Mouse (Mus musculus) megakaryocyte, adult 5-6 weeks (primary cell): ENCODE results near the gene Bicc1. TPM values are rescaled to one million over a fixed set of nuclear protein-coding genes. Genes with fewer than 3 reads are reported as not detected.

Experiments
- ATAC-seq: 2 replicates; pipeline ENCODE4 v1.8.0; 2016; ENCODE audit warnings: mild to moderate bottlenecking, inconsistent platforms; ENCODE audit not compliant: poor library complexity, severe bottlenecking
- total RNA-seq, 2 experiments: library from RNA; stranded (forward) in 1 of 2; stranded (reverse) in 1 of 2; fragments of 153-499, 151-499 nt in 1 of 2; fragments of 221-1000, 200-1000 nt in 1 of 2; gene quantifications; 2 replicates each; pipeline versions ENCODE4 v1.2.3 to v1.2.4; 2015 to 2017

Bicc1 gene
- total RNA-seq, 2 experiments from 2014 or later = not detected

DNA sequence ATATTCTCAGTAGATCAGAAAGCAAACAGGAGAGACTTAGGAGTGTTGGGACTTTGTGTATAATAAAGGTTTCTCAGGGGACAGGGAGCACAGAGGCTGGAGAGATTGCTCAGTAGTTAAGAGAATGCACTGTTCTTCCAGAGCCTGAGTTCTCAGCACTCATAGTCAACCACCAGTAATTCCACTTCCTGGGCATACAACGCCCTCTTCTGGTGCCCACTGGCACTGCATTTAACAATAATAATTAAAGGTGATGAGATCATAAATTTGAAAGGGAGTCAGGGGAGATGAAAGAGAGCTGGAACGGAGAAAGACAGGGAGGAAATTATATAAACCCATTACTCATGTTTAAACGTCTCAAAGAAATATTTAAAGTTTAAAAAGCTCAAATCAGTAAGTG, 35.5 kb downstream of the Bicc1 start:
- no peak for ATAC-seq

DNA sequence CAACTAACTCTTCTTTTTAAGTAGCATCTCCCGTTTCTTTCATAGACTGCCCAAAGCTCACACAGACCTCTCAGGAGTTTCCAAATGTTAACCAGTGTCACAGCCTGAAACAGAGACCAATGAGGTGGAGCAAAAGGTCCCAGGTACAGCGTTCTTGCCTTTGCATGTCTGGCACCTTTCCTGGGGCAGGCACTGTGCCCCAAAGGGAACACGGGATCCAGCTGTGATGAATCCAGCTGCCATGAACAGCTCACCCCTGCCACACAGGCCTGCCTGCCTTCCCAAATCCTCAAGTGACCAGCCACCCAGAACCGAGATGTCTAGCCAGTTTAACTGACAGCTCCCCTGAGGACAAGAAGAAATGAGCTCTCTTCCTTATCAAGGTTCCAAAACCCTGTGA, 36.1 kb downstream of the Bicc1 start:
- ATAC-seq = no peak

DNA sequence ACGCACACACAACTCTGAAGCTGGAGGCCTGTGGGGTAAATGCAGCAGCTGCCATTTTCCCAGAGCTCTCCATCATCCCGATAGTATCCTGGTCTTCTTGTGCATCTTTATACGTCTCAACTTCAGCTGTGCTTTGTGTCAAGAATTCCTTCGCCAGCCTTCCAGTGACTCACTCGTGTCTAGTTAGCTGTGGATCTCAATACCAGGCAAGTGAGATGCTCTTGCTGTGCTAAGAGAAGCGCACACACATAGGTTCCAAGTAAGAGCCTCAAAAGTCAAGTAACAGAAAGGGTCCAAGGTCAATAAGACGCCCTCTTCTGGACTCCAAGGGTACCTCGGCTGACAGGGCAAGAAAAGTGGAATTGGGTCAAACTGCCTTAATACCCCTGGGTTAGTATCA, 37.0 kb downstream of the Bicc1 start:
- no peak for ATAC-seq

DNA sequence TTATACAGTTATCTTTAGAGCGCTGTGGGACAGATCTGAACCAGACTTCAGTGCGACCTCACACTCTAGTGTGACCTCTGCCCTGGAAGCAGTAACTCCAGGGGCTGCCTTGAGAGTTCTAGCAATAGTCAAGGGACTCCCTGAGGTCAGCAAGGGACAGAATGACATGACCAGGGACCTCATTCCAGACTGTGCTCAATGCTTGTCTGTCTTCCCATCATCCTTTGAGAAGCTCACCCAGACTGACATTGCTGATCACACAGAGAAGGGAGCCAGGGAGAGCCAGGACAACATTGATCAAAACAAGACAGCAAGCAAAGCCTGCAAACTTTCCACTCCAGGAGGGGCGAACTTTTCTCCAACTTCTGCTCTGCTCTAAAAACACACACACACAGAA, 38.7 kb downstream of the Bicc1 start:
- ATAC-seq = no peak

DNA sequence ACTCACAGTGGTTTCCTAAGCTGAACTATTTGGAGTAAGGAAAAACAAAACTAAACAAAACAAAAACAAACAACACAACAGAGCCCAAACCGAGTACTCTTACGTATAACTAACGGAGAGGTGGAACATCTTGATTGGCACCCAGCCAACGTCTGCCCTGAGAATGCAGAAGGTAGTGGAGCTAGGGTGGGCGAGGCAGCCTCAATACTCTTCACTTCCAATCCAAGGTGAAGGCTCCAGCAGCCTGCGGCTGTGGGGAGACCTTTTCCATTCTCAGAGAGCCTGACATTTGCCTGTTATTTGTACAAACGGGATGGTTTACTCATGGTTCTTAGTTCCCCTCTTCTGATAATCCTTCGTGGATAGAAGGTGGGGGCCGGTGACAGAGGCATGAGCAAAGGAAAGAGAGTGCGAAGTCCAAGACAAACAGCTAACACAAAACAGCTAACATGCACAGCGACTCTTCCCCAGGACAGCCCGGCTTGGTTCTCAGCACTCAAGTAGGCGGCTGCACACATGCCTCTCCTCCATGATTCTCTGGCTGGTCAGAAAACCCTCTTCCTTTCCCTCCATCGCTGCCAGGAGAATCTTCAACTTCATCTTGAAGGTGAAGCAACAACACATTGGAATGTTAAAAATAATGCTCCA, 39.3 kb downstream of the Bicc1 start:
- ATAC-seq = no peak

DNA sequence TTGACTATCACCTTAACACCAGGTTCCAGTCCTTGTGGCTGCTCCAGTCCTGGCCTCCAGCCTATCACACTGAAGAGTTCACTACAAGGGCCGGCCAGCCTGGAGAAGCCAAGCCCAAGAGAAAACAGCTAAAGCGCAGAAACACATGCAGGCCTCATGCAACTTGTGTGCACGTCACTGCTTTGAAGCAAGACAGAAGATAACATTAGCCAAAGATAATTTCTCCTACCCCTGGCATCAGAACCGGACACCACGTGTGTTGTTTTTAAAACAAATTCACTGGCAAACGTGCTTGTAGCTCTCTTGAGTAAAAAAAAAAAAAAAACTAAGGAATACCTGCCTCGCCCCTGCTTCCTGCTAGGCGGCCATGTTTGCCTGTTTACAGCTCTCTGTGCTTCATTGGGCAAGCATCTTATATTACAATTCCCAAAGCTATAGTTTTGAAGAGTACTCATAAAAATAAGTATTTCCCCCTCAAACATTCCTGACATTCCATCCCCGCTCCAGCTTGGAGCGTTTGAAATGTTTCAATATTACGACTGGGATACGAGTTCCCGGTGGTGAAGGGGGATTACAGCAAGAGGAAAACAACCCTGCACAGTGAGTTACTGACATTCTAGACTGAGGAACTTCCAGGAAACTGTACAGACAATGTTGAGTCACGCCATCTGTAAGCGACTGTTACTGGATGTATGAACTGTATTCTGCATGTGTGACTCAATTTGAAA, 40.2 kb downstream of the Bicc1 start:
- no peak for ATAC-seq

DNA sequence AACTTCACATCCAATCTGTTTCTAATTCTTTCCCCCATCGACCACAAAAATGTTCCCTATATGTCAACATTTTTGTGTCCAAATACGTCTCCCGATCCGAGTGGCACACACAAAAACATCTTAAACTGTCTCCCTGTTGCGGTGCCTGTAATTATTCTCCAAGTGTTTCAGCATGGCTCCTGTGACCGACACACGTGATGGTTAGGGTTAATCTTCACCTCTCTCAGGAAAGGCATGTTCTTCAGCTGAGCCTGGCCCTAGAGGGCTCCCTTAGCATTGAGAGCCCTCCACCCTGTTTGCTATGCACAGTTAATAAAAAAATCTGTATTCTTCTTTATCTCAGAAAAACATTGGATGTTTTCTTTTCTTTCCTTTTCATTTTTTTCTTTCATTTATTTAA, 41.7 kb downstream of the Bicc1 start:
- ATAC-seq = no peak

DNA sequence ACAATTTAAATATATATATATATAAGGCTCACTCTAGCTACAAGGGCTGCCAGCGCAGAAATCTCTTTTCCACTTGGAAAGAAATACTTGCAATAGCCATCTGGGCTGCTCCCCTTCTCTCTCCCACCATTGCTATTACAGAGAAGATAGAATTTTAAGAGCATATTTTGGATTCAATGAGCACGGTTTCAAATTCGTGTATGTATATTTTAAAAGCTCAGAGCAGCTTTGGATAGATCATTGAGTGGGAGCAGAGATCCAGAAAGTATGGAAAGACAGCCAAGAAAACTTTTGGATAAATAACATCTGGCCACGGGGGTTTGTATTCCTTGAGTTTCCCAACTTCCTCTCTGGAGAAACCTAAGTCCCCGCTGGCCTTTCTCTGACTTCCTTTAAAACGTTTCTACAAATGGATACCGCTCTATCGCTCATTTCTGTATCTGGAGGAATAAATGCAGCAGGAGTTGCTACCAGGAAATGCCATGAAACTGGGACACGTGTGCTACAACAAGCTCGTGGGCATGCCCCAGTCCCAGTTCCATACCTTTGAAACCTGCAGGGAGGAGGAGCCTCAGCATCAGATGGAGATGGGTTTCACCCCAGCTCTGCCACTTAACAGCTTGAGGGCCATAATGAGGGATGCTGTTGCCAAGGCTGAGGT, 45.1 kb downstream of the Bicc1 start:
- ATAC-seq = no peak

DNA sequence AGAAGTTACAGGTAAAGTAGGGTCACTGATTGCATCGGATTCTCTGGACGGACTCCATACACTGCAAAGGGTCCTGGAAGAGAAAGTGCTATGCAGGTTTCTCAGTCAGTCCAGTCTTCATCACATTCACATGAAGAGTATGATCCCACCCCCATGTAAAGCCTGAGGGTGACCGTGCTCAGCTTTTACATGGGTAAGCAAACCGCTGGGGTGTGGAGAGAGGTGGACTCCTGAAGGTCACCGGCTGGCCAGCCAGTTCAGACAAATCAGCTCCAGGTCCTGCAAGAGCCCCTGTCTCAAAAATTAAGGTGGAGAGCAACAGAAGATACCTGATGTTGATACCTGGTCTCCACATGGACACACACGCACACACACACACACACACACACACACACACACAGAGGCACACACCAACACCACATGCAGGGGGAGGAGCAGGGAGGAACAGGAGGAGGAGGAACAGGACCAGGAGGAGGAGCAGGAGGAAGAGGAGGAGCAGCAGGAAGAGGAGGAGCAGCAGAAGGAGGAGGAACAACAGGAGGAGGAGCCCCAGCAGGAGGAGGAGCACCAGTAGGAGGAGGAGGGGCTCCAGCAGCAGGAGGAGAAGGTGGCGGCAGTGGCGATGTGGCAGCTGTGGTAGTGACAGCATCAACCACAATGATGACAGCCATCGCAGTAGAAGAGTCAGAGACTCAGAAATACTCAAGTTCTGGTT, 52.9 kb downstream of the Bicc1 start:
- no peak for ATAC-seq

DNA sequence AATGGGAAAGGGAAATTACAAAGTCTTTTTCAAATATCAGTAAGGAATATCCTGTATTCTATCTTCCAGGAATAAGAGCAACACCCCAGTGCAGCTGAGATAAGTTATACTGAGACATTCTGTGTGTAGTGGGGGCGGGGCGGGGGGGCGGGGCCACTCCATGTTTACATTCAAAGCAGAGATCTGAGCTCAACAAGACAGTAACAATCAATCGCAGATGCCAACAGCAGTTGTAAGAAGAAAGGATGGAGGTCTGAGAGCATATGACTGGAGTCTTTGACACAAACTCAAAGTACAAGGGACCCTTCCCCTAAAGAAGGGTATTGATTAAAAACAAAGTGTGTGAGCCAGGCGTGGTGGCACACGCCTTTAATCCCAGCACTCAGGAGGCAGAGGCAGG, 54.7 kb downstream of the Bicc1 start:
- ATAC-seq = no peak

DNA sequence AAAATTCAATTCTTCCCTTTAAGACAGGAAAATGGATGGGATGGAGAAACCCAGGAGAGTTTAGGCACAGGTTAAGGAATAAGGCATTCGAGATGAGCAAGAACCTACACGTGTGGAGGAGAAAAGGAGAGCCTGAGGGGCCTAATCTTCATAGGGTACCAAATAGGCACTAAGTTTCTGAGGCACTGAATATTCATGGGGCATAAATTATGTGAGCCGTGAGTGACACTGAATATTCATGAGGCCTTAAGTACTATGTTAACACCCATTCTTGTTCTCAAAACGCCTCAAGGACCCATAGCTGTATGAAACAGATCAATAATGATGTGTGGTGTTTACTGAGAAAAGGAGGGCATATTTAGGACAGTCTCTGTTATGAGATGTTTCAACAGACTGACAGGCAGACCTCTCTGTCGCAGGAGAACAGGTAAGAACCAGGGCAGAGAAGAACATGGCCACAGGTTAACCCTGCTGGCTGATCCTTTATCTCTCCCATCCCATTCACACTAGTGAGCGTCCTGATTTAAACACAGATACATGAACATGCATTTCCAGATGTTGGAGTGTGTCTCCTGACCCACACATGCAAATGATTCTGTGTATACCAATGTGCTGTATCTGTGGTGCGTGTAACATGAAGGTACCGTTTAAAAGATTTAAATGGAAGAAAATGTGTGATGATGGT, 58.5 kb downstream of the Bicc1 start:
- no peak for ATAC-seq

DNA sequence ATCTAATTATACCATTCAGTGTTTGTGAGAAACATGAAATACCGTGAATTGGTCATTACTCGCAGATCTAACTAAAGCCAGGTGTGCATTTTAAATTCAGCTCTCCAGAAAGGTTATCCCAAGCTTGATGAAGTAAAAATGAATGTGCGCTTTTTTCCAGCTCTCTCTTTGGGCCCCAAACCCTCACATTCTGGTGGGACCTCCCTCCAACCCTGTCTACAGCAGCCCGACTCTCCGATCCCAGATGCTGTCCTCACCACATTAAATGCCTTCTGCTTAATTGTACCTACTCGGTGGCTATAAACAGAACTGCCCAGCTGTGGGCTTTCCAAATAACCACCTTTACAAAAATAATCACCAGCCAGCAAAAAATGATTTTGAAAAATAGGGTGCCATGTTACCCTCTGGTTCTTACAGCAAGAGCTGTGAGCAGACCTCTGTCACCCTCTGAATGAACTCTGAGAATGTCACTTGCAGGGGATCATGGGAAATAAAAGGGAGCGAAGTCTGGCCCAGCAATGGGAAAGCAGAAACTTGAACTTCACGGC, 64.7 kb downstream of the Bicc1 start:
- ATAC-seq = no peak

DNA sequence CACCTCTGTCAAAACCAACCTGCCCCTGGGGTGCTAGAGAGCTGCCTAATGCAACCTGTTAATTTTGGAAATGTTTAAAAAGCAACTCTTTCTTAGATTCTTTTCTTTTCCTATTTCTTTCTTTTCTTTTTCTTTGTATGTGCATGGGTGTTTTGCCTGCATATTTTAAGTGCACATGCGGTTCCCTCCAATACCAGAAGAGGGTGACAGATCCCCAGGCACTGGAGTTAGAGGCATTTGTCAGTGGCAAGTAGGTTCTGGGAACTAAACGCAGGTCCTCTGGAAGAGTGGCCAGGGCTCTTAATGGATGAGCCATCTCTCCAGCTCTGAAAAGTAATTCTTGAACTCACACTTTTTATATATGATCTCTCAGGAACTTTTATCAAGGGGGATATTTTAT, 66.2 kb downstream of the Bicc1 start:
- no peak for ATAC-seq

DNA sequence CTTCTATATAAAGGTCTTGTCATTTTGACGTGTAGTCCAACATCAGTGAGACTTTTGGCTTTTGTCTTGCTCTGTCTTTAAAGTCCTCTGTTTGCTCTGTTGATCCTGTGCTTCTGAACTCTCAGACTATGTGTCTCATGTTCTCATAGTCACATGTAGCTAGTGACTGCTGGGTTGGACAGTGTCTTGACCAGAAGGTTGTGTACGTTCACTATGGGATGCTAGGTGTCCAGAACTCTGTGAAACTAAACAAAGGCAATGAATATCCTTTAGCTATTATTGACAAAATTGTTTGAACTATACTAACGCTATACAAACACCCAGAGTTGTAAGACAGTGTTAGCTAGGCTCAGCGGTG, 72.2 kb downstream of the Bicc1 start:
- no peak for ATAC-seq

DNA sequence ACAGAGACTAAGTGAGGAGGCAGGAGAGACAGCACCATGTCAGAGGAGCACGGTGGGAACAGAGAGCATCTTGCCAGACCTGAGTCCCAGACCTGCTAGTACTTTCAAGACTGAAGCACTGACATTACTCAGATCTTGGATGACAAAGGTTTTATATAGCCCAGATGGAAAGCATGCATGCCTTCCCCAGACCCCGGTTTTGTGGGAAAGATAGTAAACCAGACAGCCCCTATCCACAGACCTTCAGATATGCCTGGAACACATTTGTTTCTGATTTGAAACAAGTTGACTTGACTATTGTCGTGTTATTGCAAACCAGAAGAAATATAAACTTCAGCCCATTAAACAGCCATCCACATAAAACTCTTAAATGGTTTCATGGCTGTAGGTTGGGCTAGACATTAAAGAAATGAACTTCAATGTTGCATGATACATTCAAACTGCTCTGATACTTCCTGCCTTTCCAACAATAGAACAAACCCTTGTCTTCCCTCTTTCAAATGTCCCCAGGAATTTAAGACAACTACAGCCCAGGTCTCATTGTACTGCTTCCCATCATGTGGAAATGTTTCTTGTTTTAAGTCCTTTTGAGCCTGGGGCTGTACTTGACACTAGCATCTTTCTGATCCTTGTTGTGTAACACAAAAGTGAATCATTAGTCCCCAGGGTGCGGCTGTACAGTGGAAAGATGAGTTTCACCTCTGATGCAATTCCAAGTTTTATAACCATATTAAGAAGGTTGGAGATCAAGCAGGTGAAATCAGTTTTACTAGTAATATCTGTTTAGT, 72.7 kb downstream of the Bicc1 start:
- ATAC-seq = no peak

DNA sequence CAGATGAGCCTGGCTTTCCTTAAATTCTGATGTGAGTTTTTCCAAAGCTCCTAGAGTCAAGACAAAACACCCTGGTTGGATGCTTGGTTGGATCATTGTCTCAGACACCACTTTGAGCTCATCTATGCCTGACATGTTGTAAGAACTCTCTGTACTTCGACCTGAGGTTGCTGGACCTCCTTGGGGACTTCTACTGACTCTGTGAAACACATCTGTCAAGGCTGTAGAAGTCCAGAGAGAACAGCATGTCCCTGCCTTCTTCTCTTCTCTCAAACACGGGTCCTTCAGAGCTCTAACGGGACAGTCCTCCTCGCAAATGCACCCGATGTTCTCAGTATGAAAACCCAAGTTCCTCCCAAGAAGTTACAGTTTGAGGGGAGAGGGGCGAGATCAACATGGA, 76.5 kb downstream of the Bicc1 start:
- no peak for ATAC-seq

DNA sequence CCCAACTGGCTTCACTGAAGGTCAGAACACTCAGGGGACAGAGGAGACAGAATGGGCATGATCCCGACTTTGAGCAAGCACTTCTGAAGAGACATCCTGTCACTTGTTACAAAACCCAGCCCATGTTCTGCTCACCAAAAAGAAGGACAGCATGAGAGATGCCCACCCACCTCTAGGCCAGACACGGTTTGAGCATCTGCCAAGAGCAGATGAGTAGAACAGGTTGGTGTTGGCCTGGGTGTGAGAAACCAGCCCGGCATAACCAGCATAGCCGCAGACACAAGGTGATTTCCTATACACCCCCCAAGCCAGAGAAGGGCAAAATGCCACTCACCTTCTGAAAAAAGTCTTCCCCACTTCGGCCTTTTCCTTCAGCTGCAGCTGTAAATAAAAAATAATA, 80.6 kb downstream of the Bicc1 start:
- ATAC-seq = no peak

DNA sequence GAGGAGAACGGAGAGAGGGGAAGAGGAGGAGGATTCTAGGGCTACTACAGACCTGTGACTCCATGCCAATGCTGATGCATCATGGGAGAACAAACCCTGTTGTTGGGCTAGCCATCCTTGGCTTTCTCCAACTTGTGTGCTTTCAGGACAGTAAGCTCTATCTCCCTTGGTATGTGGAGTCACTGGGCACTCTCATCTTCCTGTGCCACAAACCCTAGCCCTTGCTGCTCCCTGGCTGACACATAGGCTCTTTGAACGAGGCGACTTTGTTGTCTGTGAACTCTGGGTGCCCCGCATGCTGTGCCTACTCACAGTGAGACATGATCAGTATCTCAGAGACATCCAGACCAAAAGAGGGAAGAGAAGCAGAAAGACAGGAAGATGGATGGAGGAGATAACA, 94.5 kb downstream of the Bicc1 start:
- ATAC-seq = no peak

DNA sequence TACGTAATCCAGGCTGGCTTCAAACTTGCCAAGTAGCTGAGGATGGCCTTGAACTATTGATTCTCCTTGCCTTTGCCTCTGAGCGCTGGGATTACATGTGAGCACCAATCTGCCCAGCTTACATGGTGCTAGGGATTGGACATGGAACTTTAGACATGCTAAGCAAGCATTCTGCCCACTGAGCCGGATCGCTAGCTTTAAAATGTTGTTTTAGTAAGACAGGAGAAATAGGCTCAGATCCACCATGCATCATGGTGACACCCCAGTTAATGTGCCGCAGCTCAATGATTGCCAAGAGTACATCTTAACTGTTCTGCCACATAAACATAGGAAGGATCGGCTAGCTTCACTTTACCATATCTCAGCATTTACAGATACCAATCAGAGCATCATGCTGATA, 94.9 kb downstream of the Bicc1 start:
- no peak for ATAC-seq

DNA sequence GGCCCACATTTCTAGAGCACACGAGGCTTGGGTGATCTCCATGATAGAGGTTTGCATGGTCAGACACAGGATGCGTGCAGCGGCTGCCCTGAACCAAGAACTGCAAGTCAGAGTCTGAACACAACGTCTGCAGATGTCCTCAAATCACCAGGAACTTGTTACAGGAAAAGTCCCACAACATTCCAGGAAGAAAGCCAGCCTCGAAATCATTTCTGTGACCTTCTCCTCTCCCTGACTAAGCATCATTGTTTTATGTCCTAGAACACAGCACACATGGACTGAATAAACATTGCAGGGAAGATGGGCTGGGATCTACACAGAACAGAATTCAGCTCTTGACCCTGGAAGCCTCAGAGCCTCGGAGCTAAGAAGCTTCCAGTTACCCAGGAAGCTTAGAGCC, 97.3 kb downstream of the Bicc1 start:
- no peak for ATAC-seq
